Mouse (Mus musculus): ENCODE results near the gene Cmpk1. TPM values are rescaled to one million over a fixed set of nuclear protein-coding genes. Genes with fewer than 3 reads are reported as not detected.

Gene Cmpk1
- polyA plus RNA-seq (2012; ENCODE audit: low replicate concordance), result 35.5 and 44.7 TPM in 2 replicates

DNA sequence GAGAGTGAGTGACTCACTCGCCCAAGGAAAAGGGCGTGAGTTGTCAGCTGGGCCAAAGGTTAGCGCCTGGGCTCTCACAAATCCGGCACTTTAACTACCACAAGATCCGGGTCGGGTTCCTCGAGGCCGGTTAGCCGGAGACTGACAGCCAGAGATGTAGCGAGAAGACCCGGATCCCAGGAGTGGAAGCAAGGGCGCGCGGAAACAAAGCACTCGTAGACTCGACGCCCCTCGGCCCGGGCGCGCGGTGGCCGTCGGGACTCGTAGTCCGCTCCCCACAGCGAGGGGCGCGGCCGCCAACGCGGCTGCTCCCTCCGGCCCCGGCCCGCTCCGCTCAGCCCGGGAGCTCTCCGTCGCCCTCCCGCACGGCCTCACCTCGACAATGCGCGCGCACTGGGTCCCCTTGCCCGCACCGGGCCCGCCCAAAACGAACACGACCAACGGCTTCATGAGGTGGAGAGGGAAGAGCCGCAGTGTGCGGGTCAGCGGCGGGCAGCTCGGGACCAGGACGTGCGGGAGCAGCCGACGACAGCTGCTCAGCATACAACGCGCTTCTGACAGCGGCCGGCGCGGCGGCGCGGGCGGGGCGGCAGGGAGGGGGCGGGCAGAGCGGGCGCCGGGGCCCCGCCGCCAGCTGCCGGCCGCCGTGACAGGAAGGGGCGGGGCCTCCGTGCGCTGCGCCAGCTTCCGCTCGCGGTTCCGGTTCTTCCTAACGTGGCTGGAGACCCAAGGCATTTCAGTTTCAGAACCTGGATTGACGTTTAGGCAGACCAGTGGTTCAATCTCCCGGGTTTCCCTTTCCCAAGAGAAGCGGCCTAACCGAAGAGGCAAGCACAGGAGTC, at the start of gene Cmpk1:
Gene Cmpk1 (minus strand): TSS at position 651 of the 842 bp plus-strand sequence.

DNA sequence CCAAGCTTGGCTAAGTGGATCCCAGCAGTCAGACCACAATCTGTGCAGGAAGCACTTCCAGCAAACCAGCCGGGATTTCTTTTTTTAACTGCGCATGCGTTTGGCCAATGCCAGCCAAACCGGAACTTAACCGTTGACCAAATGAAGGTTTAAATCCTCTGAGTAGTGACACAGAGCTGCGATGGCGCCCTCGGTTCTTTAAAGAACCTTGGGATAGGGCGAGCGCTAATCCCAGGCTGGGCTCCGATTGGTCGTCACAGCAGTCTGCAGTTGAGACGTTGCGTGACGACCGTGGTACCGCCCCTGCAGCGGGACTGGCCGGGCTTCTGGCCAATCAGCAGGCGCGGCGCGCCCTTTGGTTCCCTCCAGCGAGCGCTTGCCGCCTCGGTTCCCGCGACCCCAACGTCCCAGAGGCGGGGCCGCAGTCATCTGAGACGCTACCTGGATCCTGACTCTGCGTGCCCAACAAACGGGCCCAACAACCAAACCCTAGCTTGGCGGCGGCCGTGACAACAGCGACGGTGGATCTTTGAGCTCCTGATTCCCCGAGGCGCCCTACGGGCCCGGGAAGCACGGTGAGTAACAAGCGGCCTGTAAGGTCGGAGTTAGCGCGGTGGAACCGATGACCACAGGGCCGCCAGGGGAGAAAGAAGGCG, 12.9 kb upstream of the Cmpk1 start, which contains the start of gene Stil:
Gene Stil (plus strand): TSS at position 387 of the 656 bp plus-strand sequence.

DNA sequence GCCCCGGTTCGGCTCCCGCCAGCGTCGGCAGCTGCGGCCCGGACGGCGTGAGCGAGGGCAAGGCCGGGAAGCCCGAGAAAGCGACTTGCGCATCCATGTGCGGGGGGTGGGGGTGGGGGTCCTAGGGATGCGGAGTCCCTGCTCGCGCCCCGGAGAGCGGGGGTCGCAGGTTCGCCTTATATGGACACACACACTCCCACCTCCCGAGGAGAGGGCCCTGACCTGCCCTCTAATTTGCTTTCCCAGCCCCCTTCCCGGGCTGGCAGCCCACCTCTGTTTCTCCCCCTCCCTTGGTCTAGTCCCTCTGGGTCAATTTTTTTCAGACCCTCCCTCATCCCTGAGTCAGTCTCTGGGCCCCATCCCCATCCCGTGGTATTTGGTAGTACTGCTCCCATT, 61.1 kb downstream of the Cmpk1 start, which contains the start of gene Foxe3:
Gene Foxe3 (minus strand): TSS at position 97 of the 396 bp plus-strand sequence.

Other genes with a start within 250 kb of the Cmpk1 start
- gene Gm12830, start 165.5 kb downstream of the Cmpk1 start, polyA plus RNA-seq (2012; ENCODE audit: low replicate concordance), result not detected in 2 replicates
- gene Foxd2, start 78.4 kb downstream of the Cmpk1 start, polyA plus RNA-seq (2012; ENCODE audit: low replicate concordance), result 3.1 and 11.6 TPM in 2 replicates
- gene Foxe3, start 61.2 kb downstream of the Cmpk1 start, polyA plus RNA-seq (2012; ENCODE audit: low replicate concordance), result not detected in 2 replicates
- gene Stil, start 12.9 kb upstream of the Cmpk1 start, polyA plus RNA-seq (2012; ENCODE audit: low replicate concordance), result 0.07 and 0.99 TPM in 2 replicates
- gene Tal1, start 69.2 kb upstream of the Cmpk1 start, polyA plus RNA-seq (2012; ENCODE audit: low replicate concordance), result 4.7 and 46.8 TPM in 2 replicates
- 0.48 and 10.6 TPM in 2 replicates for gene Pdzk1ip1, start 101.5 kb upstream of the Cmpk1 start, polyA plus RNA-seq (2012; ENCODE audit: low replicate concordance)
- not detected in 2 replicates for gene Cyp4x1, start 147.0 kb upstream of the Cmpk1 start, polyA plus RNA-seq (2012; ENCODE audit: low replicate concordance)

Measured in hematopoietic multipotent progenitor cell, adult 10-12 weeks (in vitro differentiated cells).